Mouse (Mus musculus): ENCODE results near the gene Mrpl35.
"Not testable (repeated sequence)": the region's sequence is repeated elsewhere in the genome, so short reads cannot be mapped to it uniquely, and the experiment has no call there.

Mrpl35 gene

DNA sequence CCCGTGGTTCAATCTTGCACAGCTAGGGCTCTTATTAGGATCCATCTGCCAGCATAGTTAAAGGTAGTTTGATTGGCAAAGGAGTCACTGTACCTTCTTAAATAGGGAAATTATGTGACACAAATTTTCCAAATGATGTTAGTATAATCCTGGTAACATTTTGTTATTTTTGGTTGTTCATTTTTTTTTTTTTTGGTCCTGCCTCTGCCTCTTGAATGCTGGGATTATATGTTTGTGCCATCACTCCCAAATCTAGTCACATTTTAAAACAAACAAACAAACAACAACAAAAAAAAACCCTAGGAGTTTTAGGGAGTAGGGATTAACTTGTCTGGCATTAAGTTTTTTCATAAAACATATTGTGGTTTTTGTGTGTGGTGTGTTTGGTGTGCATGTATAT is at the start of gene Mrpl35:
TSS of gene Mrpl35 (minus strand) at position 101 of the 400 bp plus-strand sequence.
- no peak for DNase-seq (ENCODE audit: extremely low read depth, low read depth, low spot score)

DNA sequence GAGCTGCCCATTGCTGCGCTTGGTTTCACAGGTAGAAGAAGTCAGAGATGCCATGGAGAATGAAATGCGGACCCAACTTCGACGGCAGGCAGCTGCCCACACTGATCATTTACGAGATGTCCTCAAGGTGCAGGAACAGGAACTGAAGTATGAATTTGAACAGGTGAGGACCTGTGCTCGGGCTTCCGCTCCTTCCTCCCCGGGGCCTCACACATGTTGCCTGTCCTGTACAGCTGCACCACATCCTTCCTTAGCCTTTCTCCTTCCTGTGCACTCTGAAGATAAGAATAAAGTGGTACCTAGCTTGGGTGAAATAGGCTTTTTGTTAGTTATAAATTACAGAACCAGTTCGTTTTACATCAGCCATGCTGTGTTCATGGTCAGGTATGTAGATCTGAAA is 44.6 kb upstream of the Mrpl35 start:
- DNase-seq (ENCODE audit: extremely low read depth, low read depth, low spot score) = no peak

DNA sequence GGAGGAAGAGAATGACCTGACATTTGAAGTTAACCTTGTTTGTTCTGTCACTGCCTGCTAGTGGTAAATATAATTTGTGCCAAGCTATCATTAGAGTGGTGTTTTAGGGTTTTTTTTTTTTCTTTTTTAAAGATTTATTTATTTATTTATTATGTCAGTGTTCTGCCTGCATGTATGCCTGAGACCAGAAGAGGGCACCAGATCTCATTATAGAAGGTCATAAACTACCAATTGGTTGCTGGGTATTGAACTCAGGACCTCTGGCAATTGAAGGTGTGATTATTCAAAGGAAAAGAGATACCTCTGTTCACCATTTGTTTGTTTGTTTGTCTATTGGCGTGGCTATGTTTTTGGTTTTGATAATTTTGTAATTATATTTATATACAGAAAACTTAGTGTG is 42.0 kb upstream of the Mrpl35 start:
- DNase-seq (ENCODE audit: extremely low read depth, low read depth, low spot score) = no peak

DNA sequence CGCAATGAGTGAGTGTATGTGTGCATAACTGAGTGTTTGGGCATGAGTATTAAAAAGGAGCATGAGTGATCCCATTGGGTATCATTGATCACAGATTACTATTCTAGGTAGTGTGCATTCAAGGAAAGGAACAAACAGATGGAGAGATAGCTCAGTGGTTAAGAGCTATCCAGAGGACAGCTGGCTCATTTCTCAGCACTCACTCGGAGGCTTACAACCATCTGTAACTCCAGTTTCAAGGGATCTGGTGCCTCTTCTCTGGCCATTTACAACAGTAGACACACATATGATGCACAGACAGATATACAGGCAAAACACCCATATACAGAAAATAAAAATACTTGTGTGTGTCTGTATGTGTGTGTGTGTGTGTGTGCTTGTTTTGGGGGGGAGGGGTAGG is 41.0 kb upstream of the Mrpl35 start:
- no peak for DNase-seq (ENCODE audit: extremely low read depth, low read depth, low spot score)

DNA sequence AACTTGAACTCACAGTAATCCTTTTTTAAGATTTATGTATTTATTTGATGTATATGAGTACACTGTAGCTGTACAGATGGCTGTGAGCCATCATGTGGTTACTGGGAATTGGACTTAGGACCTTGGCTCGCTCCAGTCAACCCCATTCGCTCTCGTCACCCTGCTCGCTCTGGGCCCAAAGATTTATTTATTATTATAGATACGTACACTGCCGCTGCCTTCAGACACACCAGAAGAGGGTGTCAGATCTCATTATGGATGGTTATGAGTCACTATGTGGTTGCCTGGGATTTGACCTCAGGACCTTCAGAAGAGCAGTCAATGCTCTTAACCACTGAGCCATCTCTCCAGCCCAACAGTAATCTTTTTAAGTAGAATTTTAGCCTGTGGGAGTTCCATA is 20.1 kb upstream of the Mrpl35 start:
- not testable (repeated sequence) for DNase-seq (ENCODE audit: extremely low read depth, low read depth, low spot score)

GRCm38 (mm10) chr6:71840597-71841290 is 14.0 kb upstream of the Mrpl35 start:
- DNase-seq (ENCODE audit: extremely low read depth, low read depth, low spot score) = no peak

- DNase-seq (ENCODE audit: extremely low read depth, low read depth, low spot score) = no peak
These were observed 13.0 kb upstream of the Mrpl35 start for GRCm38 (mm10) chr6:71839815-71840214.

DNA sequence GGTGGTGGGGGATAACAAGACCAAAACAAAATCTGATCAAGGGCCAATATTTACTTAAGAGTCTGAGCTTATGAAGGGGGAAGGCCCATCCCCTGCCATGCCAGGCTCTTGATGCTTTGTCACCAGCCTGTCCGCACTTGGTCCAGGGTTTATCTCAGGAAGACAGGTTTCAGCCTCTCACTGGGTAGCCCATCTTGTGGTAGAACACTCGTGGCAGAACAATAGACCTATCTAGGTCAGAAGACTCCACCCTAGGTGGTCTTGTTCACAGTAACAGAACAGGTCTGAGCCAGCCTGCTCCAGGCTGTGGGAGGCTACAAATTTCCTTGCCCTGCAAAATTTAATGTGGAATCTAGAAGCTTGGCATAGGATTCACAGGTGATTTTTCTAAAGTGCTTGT is 10.0 kb upstream of the Mrpl35 start:
- no peak for DNase-seq (ENCODE audit: extremely low read depth, low read depth, low spot score)

- peak; percentile 75 for DNase-seq (ENCODE audit: extremely low read depth, low read depth, low spot score)
These were observed 4.8 kb upstream of the Mrpl35 start for GRCm38 (mm10) chr6:71831581-71831960.

DNA sequence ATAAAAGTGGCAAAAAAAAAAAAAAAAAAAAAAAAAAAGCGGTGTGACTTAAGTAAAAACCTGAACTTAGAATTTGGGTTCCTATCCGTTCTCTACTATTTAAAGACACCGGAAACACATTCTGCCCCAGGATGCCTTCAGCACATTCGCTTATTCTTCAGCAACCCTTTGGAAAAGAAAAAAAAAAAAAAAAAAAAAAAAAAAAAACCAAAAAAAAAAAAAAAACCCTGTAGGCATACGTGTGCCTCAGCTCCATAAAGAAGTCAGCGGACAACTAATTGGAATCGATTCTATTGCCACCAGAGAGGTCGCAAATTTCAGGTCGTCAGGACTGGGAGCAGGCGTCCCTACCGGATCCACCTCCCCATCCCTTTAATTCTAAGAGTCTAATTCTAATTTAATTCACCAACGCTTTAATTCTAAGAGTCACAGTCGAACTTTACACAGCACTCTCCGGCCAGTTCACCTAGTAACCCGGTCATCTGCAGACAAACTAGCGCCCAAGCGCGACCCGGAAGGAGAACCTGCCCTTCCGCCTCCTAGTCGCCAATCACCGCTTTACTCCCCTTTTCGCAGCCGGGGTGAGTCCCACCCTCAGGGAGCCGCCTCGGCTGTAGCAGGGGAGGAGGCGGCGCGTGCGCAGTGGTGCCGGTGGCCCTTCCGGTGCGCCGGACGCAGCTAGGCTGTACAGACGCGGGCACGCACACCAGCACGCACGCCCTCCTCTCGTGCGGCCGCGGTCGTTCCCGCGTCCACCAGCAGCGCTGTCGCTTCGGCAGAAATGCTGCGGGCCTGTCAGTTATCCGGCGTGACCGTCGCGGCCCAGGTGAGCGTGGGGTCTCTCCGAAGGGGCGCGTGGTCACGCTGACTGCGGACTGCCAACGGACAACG is 4.2 kb upstream of the Mrpl35 start, which contains the start of gene Immt:
TSS of gene Immt (plus strand) at position 642 of the 891 bp plus-strand sequence.
- peak; percentile 52 for DNase-seq (ENCODE audit: extremely low read depth, low read depth, low spot score)

- DNase-seq (ENCODE audit: extremely low read depth, low read depth, low spot score) = no peak
These were observed 3.0 kb upstream of the Mrpl35 start for GRCm38 (mm10) chr6:71829768-71830167.

GRCm38 (mm10) chr6:71823961-71824360 is 2.8 kb downstream of the Mrpl35 start:
- no peak for DNase-seq (ENCODE audit: extremely low read depth, low read depth, low spot score)

GRCm38 (mm10) chr6:71823488-71823887 is 3.3 kb downstream of the Mrpl35 start:
- peak; percentile 61 for DNase-seq (ENCODE audit: extremely low read depth, low read depth, low spot score)

DNA sequence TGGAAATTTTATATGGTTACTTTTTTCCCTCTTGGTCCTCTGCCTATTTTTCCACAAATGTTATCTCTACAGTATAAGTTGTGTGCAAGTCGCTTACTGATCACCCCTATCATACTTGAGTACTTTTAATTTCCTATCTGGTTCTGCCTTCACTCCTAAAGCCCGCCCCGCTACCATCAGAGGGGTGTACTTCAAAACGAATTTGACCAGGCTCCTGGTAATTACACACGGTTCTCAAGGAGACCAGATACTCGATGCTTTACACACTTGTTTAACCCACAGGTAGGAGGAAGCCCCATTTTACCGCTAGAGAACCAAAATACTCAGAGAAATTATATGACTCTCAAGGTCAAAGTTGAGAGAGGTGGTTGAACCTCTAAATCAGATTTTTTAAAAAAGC is 3.7 kb downstream of the Mrpl35 start:
- no peak for DNase-seq (ENCODE audit: extremely low read depth, low read depth, low spot score)

DNA sequence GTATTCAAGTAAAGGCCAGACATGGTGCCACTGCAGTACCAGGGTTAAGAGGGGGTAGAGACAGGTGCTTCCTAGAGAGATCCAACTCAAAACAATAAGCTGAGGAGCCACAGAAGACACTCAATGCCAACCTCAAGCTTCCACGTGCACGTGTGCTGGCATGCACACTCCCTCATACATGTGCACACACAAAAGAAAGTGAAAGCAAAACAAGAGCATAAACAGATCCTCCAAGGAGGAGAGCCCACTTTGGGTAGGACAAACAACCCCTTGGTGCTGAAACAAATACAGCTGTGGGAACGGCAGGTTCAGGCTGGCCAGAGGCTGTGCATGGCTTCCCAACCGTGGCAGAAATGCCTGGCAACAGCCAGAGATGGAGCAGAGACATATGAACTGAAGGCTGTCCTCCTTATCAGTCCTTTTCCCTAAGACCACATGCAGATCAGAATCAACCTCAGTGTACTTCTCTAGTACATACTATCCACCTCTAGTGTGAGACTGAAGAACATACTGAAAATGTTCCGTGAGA is 6.9 kb downstream of the Mrpl35 start:
- no peak for DNase-seq (ENCODE audit: extremely low read depth, low read depth, low spot score)

DNA sequence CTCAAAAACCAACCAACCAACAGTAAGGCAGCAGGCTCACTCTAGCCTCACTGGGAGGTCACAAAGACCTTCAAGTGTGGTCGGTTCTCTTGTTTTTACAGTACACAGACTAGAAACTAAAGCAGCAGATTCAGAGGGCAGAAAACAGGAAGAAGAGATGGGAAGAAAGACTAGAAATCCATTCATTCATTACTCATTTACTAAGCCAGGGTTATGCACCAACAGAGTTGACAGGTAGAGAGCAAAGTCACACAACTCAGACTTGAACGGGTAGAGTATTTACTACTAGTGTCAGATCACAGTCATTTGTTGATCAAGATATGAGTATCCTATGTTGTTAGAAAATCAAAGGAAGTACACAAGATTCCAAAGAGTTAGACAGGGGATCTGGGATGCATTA is 13.9 kb downstream of the Mrpl35 start:
- DNase-seq (ENCODE audit: extremely low read depth, low read depth, low spot score) = no peak

- no peak for DNase-seq (ENCODE audit: extremely low read depth, low read depth, low spot score)
These were observed 16.9 kb downstream of the Mrpl35 start for GRCm38 (mm10) chr6:71809890-71810289.

DNA sequence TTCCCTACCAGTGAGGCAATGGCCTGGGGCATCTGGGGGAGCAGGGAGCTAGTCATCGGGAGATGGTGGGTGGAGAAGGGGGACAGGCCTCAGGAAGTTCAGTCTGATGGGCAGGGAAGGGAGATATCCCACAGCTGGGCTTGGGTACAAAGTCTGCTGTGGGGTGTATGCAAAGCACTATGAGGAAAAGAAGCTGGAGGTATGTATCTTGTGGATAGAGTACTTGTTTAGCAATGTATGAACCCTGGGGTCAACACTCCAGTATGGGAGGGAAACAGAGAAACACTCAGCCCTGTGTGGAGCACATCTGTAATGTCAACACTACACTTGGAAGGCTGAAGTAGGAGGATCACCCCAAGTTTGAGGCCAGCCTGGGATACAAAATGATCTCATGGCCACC is 20.1 kb downstream of the Mrpl35 start:
- no peak for DNase-seq (ENCODE audit: extremely low read depth, low read depth, low spot score)

DNA sequence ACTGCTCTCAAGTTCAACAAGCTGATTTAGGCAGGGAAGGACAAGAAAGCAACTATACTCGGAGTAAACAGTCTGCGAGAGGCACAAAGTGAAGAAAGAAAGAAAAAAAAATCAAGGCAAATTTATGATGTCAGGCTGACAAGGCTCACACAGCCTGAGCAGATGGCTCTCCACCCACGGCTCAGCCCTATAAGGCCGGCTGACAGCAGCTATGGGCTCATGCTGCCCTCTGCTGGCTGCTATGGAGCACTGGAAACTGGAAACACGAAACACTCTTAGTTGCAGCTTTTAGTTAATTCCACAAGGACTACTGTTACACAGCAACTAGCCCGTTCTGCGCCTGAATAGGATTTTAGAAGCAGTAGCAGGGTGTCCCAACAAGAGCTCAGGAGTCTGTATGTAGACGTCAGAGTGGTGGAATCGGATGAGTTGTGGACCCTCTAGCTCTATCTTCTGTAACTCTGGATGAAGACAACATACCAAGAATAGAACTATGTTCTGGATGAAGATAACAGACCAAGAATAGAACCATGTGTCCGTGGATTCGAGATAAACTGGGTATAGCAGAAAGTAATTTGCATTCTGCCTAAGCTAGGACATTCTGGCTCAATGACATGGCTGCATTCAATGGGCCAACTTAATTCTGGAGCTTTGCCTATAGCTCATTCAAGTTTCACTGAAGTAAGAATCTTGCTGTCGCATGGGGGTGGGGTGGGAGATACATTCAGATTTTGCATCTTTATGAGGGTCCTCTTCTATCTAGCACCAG is 22.5 kb downstream of the Mrpl35 start:
- DNase-seq (ENCODE audit: extremely low read depth, low read depth, low spot score) = no peak

DNA sequence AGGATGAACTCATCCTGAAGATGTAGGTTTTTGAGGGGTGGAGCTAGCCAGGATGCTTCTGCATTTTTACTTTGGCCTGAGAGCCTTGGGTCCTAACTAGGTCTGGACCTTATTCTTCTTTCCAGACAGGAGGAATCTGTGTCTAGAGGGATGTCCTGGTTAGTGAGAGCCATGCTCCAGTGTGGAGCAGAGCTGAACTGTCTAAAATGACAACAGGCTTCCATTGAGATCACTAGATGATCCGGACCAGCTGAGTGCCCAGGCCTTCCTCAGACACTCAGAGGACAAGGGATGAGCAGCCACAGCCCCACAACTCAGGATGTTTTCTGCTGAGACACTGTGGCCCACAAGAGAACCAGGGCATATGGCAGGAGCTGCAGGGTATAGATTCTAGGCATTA is 23.2 kb downstream of the Mrpl35 start:
- DNase-seq (ENCODE audit: extremely low read depth, low read depth, low spot score) = no peak

DNA sequence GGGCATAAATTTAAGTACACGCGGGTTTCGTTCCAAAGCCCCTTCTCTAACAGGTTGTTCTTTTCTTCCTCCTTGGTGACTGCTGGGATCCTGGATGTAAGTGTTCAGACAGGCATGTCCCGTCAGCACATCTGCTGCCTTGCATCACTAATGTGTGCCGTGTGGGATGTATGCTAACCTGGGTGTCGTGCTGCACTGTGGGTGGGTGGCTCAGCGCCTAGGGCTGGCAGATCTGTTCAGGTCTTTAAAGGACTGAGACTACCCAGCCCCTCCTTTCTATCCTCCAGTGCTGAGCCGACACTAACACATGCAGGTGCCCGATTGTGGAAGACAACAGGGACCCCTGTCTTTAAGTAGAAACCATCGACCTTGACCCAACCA is 25.1 kb downstream of the Mrpl35 start:
- no peak for DNase-seq (ENCODE audit: extremely low read depth, low read depth, low spot score)
